Mouse (Mus musculus) heart, adult 2 months (tissue): ENCODE measurements around the gene Hipk2.

Source experiments
- CTCF ChIP-seq: fragments of 200-600 bp; IDR thresholded peaks from 2 replicates; pipeline ENCODE4 v1.8.1; 2022; ENCODE audit warnings: antibody characterized with exemption, mild to moderate bottlenecking, moderate library complexity
- EP300 ChIP-seq: fragments of 200-500 bp; IDR thresholded peaks from 2 replicates; pipeline ENCODE4 v1.6.1; 2011; ENCODE audit warnings: low read depth, low read length, control low read depth; ENCODE audit not compliant: insufficient read depth
- POLR2A ChIP-seq: fragments of 200-500 bp; IDR thresholded peaks from 2 replicates; pipeline ENCODE4 v1.6.1; 2011; ENCODE audit warnings: mild to moderate bottlenecking, low read depth, low read length, control low read depth; ENCODE audit not compliant: insufficient read depth

- TF ChIP-seq POLR2A (no peak), CTCF (no peak), EP300 (no peak)
These were observed 6.0 kb upstream of the Hipk2 start for GRCm38 (mm10) chr6:38881975-38882374.
